Mouse (Mus musculus) left cerebral cortex, postnatal 4 days (tissue): ENCODE results near the gene Zfp991. TPM values are rescaled to one million over a fixed set of nuclear protein-coding genes. Genes with fewer than 3 reads are reported as not detected.
"Not testable (repeated sequence)": the region's sequence is repeated elsewhere in the genome, so short reads cannot be mapped to it uniquely, and the experiment has no call there.

Experiments
- DNase-seq: peaks from one replicate; pipeline ENCODE4 v3.0.0-alpha.2; 2022
- intact Hi-C: fragments of 180-260 bp; cut with DNase I; formaldehyde crosslinking; loops from one replicate; pipeline ENCODE4 v1.15.1; 2025
- total RNA-seq, 2 experiments: library from RNA; stranded (reverse); gene quantifications; 2 replicates each; pipeline ENCODE4 v1.2.3; 2021

The Zfp991 gene
- total RNA-seq = 10 to 100 TPM; 13.1 to 13.9 TPM

DNA sequence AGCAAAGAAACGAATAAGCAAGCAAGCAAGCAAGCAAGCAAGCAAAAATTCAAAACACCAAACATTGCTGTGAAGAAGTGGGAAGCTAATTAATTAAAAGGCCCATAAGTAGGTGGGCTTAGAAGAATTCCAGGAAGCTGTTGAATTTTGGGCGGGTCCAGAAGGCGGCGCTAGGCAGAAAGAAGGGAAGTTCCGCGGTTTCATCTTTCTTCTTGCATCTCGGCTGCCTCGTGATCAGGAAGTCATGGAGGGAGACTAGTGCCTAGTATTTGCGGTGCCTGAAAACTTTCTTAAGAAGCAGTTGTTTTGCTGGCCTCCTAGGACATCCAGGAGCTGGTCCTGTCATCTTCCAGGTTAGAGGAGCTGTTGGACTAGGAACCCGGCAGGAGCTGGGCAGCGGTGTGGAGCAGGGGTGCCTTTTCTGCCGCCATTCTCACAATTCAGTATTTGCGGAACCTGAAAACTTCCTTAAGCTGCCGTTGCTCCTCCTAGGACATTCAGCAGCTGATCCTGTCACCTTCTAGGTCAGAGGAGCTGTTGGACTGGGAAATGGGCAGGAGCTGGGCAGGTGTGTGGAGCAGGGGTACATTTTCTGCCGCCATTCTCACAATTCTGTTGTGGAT is at the start of gene Zfp991:
Gene Zfp991, plus strand, starts transcription at position 202 of the 623 bp plus-strand sequence.
- intact Hi-C loops, DNase-seq: not testable (repeated sequence)

DNA sequence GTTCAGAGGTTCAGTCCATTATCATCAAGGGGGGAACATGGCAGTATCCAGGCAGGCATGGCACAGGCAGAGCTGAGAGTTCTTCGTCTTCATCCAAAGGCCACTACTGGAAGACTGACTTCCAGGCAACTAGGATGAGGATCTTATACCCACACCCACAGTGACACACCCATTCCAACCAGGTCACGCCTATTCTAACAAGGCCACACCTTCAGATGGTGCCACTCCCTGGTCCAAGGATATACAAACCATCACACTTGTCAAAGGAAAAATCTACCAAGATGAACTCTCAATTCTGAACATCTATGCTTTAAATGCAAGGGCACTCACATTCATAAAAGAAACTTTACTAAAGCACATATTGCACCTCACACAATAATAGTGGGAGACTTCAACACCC is 36.2 kb upstream of the Zfp991 start:
- DNase-seq, intact Hi-C loops: not testable (repeated sequence)

DNA sequence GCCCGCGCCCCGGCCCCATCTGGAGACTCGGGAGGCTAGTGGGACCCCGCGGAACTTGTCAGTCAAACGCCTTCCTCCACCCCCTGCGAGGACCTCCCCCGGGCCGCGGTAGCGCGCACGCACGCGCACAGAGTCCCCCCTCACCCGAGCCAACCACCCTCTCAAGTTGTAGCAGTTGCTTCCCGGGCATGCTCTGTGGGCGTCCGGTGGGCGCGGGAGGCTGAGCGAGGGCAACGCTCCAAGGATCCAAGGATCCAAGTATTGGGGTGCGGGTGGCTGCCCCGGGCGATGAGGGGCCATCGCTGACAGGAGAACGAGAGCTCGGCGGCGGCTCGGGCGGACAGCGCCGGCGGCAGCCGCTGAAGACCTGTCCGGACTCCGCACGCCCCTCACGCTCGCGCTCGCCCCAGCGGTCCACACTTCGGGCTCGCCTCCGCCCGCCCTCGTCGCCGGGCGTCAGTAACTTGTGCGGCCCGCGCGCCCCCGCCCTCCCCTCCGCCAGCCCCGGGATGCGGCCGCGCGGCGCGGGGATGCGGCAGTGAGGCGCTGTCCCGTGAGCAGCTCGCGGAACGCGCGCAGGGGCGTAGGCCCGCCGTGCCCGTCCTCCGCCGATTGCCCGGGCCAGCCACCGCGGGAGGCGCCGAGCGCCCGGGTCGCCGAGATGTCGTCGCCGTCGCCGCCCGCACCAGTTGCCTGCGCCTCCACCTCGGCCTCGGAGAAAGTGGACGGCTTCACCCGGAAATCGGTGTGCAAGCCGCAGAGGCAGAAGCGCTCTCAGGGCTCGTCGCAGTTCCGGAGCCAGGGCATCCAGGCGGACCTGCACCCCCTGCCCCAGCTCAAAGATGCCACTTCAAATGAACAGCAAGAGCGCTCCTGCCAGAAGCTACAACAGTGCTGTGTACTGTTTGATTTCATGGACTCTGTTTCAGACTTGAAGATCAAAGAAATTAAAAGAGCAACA is 29.9 kb upstream of the Zfp991 start:
- DNase-seq = peak; percentile 7

DNA sequence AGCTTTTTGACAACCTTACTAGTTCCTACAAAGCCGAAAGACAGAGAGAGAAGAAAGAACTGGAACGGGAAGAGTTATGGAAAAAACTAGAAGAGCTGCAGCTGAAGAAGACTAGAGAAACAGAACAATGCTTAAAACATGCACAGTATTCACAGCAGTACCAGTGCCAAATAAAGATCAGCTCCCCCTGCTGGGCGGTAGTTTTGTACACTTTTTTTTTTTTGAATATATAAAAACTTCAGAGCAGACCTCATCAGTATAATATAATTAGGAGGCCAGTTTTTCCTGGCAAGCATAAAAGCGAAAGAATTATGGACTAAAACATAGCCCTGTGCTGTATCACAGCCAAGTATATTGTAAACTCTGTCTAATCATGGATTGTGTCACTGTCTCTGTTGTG is 28.0 kb upstream of the Zfp991 start:
- DNase-seq, intact Hi-C loops: not testable (repeated sequence)

More for the DNA sequence above, 29.9 kb upstream of the Zfp991 start:
- intact Hi-C loops = not testable (repeated sequence)

DNA sequence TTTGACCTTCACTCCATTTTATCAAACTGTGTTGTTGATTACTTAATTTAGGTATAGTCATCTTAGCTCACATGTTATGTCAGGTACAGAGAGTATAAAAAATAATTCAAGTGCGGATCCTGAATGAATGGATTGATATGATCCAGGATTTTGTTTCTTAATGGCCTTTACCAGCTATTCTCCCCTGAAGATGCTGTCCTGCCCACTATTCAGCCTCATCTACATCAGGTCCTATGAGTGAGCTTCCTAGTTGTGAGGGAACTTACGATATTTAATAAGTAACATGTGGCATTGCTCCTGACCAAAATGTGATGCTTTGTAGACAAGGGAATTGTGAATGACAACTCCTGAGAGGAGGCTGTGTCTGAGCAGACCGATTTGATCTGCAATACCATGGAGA is 14.0 kb upstream of the Zfp991 start:
- DNase-seq, intact Hi-C loops: not testable (repeated sequence)

GRCm38 (mm10) chr4:147122286-147122685 is 9.6 kb upstream of the Zfp991 start:
- not testable (repeated sequence) for DNase-seq
- intact Hi-C loops = loop anchor here (10.0 kb wide), 1 partner anchor 313 kb away; no protein-coding TSS in a partner anchor

GRCm38 (mm10) chr4:147123797-147124196 is 8.0 kb upstream of the Zfp991 start:
- intact Hi-C loops = loop anchor here (10.0 kb wide), 1 partner anchor 311 kb away; no protein-coding TSS in a partner anchor
- DNase-seq = not testable (repeated sequence)

DNA sequence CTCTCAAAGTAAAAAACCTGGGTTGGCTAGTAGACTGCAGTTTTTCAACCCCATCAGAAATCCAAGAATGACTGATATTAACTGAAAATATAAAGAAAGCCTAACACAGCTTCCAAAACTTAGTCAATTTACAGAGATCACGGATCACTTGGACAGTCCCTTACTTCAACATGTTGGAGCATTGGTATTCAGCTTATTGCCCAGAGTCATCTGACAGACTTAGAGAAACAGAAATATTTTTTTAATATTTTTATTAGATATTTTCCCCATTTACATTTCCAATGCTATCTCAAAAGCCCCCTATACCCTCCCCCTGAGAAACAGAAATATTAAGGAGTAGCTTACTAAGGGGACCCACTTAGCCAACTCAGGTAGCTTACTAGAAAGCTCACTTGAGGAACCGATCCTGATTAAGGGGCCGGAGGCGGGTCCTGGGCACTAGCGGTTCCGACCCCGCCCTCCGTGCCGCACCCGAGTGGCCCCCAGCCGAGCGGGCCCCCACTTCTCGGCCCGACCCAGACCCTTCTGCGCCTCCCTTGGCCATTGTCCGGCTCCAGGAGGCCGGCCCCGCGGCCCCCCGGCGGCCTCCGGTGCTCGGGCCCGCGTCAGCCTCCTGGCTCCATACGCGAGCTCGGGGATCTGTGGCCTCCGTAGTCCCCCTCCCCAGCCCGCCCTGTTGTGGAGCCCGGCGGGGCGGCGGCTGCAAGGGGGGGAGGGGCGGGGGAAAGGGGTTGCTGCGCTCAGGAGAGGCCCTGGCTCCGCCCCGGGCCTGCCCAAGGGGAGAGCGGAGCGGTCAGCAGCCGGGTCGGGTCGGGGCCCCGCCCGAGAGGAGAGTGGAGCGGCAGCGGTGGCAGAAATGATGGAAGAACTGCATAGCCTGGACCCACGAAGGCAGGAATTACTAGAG is 7.2 kb upstream of the Zfp991 start:
- intact Hi-C loops = loop anchor here (10.0 kb wide), 1 partner anchor 310 kb away; no protein-coding TSS in a partner anchor
- peak; percentile 41 for DNase-seq

DNA sequence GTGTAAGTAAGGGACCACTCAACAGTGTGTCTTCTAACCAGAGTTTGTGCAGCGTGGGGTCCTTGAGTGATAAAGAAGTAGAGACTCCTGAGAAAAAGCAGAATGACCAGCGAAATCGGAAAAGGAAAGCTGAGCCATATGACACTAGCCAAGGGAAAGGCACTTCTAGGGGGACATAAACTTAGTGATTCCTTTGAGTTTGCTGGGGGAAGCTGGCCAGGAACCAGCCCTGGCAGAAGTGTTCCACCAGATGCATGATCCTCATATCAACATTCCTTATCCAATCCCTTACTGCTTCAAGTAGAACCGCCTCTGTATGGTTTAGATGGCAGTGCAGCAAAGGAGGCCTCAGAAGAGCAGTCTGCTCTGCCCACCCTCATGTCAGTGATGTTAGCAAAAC is 6.5 kb upstream of the Zfp991 start:
- not testable (repeated sequence) for DNase-seq
- intact Hi-C loops = loop anchor here (10.0 kb wide), 1 partner anchor 309 kb away; no protein-coding TSS in a partner anchor

- intact Hi-C loops = loop anchor here (10.0 kb wide), 1 partner anchor 309 kb away; no protein-coding TSS in a partner anchor
- not testable (repeated sequence) for DNase-seq
Measured at GRCm38 (mm10) chr4:147125870-147126269, 6.0 kb upstream of the Zfp991 start.

GRCm38 (mm10) chr4:147126435-147126834 is 5.4 kb upstream of the Zfp991 start:
- not testable (repeated sequence) for DNase-seq
- intact Hi-C loops = loop anchor here (10.0 kb wide), 1 partner anchor 308 kb away; no protein-coding TSS in a partner anchor

DNA sequence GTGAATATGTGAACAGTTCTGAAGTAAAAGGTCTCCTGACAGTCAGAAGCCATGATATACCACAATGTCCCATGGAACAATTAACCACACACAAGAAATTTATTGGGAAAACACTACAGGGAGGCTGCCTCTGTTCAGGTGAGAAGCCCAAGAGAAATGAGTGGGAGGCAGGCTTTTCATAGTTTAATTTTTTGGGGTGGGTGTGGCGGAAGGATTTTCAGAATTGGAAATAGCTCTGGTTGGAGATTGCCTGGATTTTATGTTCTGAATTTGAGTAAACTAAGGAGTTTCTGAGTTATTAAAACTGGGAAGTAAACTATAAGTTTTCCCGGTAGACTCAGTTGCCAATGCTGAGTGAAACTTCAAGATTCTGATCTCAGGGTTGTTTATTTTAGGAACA is 4.7 kb upstream of the Zfp991 start:
- intact Hi-C loops = loop anchor here (10.0 kb wide), 1 partner anchor 308 kb away; no protein-coding TSS in a partner anchor
- DNase-seq = not testable (repeated sequence)

DNA sequence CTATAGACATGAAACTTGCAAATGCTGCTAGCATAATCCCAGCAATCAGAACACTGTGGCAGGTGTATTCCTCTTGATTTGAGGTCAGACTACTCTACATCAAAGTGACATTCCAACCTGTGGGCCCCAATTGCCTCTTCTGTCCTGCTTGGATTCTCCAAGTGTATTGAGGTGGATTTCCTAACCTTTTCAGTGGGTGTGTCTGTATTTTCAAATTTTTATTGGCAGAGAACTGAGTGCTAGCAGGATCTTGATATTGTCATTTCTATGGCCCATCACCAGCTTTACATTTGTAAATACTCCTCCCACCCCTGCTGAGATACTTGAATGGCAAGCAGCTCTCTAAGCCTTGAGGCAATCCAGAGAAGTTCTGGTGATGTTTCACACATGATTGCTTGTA is 3.7 kb upstream of the Zfp991 start:
- DNase-seq = not testable (repeated sequence)
- intact Hi-C loops = loop anchor here (10.0 kb wide), 1 partner anchor 307 kb away; no protein-coding TSS in a partner anchor

- DNase-seq, intact Hi-C loops: not testable (repeated sequence)
Measured at GRCm38 (mm10) chr4:147133596-147133995, 1.8 kb downstream of the Zfp991 start.

- DNase-seq, intact Hi-C loops: not testable (repeated sequence)
Measured at GRCm38 (mm10) chr4:147141757-147142156, 9.9 kb downstream of the Zfp991 start.

GRCm38 (mm10) chr4:147165282-147165681 is 33.4 kb downstream of the Zfp991 start:
- intact Hi-C loops, DNase-seq: not testable (repeated sequence)

GRCm38 (mm10) chr4:147170547-147170946 is 38.7 kb downstream of the Zfp991 start:
- intact Hi-C loops, DNase-seq: not testable (repeated sequence)

GRCm38 (mm10) chr4:147171557-147171956 is 39.7 kb downstream of the Zfp991 start:
- DNase-seq, intact Hi-C loops: not testable (repeated sequence)

DNA sequence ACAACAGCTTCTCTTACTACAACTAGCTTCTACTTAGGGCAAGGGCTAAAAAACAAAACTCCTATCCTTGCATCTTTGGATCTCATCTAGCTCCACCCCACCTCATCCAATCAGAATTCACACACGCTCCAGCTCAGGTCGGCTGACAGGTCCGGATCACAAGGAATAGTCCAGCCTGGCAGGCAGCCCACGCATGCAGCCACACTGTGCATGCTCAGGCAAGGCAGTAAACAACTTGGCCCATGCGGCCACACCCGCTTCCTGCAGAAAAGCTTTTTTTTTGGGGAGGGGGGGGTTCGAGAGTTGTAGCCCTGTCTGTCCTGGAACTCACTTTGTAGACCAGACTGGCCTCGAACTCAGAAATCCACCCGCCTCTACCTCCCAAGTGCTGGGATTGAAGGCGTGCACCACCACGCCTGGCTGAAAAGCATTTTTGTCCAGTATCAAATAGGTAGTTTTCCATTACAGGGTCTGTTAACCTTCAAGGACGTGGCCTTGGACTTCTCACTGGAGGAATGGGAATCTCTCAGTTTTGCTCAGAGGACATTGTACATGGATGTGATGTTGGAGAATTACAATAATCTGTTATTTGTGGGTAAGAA is 44.5 kb downstream of the Zfp991 start:
- DNase-seq, intact Hi-C loops: not testable (repeated sequence)
